Mouse (Mus musculus) midbrain, embryonic 13.5 days (tissue): Measurements from ENCODE around the gene Wrap53. TPM values are rescaled to one million over a fixed set of nuclear protein-coding genes. Genes with fewer than 3 reads are reported as not detected.
A peak's percentile ranks its signal among the peaks of the same experiment; 100 is the strongest.
"Not testable (repeated sequence)": the region's sequence is repeated elsewhere in the genome, so short reads cannot be mapped to it uniquely, and the experiment has no call there.

Source experiments
- ATAC-seq: fragments of 200-750 bp; cut with Nextera tagmentation; 2 replicates; pipeline ENCODE4 v1.8.0; 2017; ENCODE audit warnings: mild to moderate bottlenecking, moderate TSS enrichment, moderate library complexity
- H3K27ac ChIP-seq: fragments of 300-500 bp; sonication (generic); 2 replicates; pipeline ENCODE4 v1.5.1; 2015; ENCODE audit warnings: inconsistent platforms, mild to moderate bottlenecking, moderate library complexity
- H3K27me3 ChIP-seq: fragments of 300-500 bp; sonication (generic); 2 replicates; pipeline ENCODE4 v1.6.1; 2015; ENCODE audit warnings: mild to moderate bottlenecking, inconsistent platforms
- H3K36me3 ChIP-seq: fragments of 300-500 bp; sonication (generic); 2 replicates; pipeline ENCODE4 v1.6.1; 2015; ENCODE audit warnings: mild to moderate bottlenecking, inconsistent platforms
- H3K4me1 ChIP-seq: fragments of 300-500 bp; sonication (generic); replicated peaks from 2 replicates; pipeline ENCODE4 v1.6.1; 2015; ENCODE audit warnings: inconsistent platforms
- H3K4me2 ChIP-seq: fragments of 300-500 bp; sonication (generic); replicated peaks from 2 replicates; pipeline ENCODE4 v1.6.1; 2015; ENCODE audit warnings: moderate library complexity, mild to moderate bottlenecking, inconsistent platforms
- H3K4me3 ChIP-seq: fragments of 300-500 bp; sonication (generic); replicated peaks from 2 replicates; pipeline ENCODE4 v1.5.1; 2015; ENCODE audit warnings: mild to moderate bottlenecking, inconsistent platforms
- H3K9ac ChIP-seq: fragments of 300-500 bp; sonication (generic); replicated peaks from 2 replicates; pipeline ENCODE4 v1.6.1; 2015; ENCODE audit warnings: mild to moderate bottlenecking, inconsistent platforms
- H3K9me3 ChIP-seq: fragments of 300-500 bp; sonication (generic); 2 replicates; pipeline ENCODE4 v1.6.1; 2016; ENCODE audit warnings: mild to moderate bottlenecking, inconsistent platforms
- WGBS: fragments of 180-500 bp; shearing (Covaris S2); methylation state at CpG from one replicate; pipeline ENCODE4 v1.1.7; 2015; 5-methylcytosine and 5-hydroxymethylcytosine counted together
- polyA plus RNA-seq: library from polyadenylated mRNA; unstranded; fragments of >200 nt; fragmentation: Nextera tagmentation; extraction: Ambion mirVana; gene quantifications from 2 replicates; pipeline ENCODE4 v1.2.1, GENCODE M21; 2015

Gene Wrap53
- polyA plus RNA-seq: 24.5 and 26.9 TPM in 2 replicates

DNA sequence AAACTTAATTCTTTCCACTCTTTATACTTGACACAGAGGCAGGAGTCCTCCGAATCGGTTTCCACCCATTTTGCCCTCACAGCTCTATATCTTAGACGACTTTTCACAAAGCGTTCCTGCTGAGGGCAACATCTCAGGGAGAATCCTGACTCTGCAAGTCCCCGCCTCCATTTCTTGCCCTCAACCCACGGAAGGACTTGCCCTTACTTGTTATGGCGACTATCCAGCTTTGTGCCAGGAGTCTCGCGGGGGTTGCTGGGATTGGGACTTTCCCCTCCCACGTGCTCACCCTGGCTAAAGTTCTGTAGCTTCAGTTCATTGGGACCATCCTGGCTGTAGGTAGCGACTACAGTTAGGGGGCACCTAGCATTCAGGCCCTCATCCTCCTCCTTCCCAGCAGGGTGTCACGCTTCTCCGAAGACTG lies at the start of gene Wrap53, which contains the start of gene Trp53:
Wrap53 (minus strand) TSS at position 165 of the 424 bp plus-strand sequence.
Trp53 (plus strand) TSS at position 269 of the 424 bp plus-strand sequence.
- Histone ChIP-seq H3K9ac (peak within 1 kb of the TSS; percentile 89), H3K27ac (peak within 1 kb of the TSS; percentile 94), H3K27me3 (no peaks in the 10 kb centered on the region), H3K36me3 (peaks cover 3% of the 10 kb centered on the region; the same call in 1 of the 2 replicates), H3K9me3 (no peaks in the 10 kb centered on the region), H3K4me2 (peak within 1 kb of the TSS; percentile 92), H3K4me3 (peak within 1 kb of the TSS; percentile 89), H3K4me1 (peaks cover 50% of the 10 kb centered on the region)
- peak; percentile 72 for ATAC-seq
- WGBS: under 1% methylated on average over 13 of the region's 13 CpGs

DNA sequence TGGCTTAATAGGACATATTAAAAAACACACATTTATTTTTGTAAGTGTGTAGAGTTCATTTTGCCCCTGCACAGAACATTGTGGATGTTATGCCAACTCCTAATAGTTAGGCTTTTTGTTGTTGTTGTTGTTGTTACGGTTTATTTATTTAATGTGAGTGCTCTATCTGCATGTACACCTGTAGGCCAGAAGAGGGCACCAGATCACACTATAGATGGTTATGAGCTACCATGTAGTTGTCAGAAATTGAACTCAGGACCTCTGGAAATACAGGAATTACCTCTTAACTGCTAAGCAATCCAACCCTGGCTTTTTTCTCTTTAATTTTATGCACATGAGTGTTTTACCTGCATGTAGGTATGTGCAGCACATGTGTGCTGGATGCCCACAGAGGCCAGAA lies 49.7 kb upstream of the Wrap53 start:
- Histone ChIP-seq H3K4me2 (no peak overlapping the region), H3K27ac (no peak overlapping the region), H3K9me3 (no peaks in the 10 kb centered on the region), H3K9ac (no peak overlapping the region), H3K27me3 (no peaks in the 10 kb centered on the region), H3K4me3 (no peak overlapping the region), H3K36me3 (no peaks in the 10 kb centered on the region), H3K4me1 (peaks cover 17% of the 10 kb centered on the region)
- whole genome bisulfite sequencing: 63% methylated on average over 1 of the region's 1 CpGs
- no peak for ATAC-seq

DNA sequence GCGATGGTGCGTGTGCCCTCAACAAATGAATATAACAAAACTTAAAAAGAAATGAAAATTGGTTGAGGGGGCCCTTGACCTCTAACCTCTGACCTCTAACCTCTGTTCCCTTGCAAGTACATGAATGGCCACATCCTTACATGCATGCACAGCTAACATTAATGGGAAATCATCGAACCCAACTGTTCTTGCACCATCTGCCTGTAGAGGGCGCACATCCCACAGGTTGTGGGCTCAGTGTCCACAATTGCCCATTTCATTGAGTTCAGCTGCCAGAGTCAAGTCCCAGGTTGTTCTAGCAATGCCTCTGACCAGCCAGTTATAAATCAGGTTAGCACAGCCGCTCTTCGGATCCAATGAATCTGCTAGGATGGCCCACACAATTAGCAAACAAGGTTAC lies 48.2 kb upstream of the Wrap53 start:
- WGBS: 37% methylated on average over 6 of the region's 6 CpGs
- Histone ChIP-seq H3K9me3 (no peaks in the 10 kb centered on the region), H3K36me3 (no peaks in the 10 kb centered on the region), H3K4me3 (no peak overlapping the region), H3K27me3 (no peaks in the 10 kb centered on the region), H3K4me1 (peaks cover 6% of the 10 kb centered on the region; the same call in 1 of the 2 replicates), H3K9ac (no peak overlapping the region), H3K27ac (no peak overlapping the region), H3K4me2 (no peak overlapping the region)
- ATAC-seq: no peak

DNA sequence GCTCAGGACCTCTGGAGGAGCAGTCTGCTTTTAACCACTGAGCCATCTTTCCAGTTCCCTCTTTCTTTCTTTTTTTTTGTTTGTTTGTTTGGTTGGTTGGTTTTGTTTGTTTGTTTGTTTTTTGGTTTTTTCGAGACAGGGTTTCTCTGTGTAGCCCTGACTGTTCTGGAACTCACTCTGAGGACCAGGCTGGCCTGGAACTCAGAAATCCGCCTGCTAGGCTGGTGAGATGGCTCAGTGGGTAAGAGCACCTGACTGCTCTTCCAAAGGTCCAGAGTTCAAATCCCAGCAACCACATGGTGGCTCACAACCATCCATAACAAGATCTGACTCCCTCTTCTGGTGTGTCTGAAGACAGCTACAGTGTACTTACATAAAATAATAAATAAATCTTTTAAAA lies 44.3 kb upstream of the Wrap53 start:
- WGBS: 89% methylated on average over 2 of the region's 2 CpGs
- not testable (repeated sequence) for ATAC-seq

DNA sequence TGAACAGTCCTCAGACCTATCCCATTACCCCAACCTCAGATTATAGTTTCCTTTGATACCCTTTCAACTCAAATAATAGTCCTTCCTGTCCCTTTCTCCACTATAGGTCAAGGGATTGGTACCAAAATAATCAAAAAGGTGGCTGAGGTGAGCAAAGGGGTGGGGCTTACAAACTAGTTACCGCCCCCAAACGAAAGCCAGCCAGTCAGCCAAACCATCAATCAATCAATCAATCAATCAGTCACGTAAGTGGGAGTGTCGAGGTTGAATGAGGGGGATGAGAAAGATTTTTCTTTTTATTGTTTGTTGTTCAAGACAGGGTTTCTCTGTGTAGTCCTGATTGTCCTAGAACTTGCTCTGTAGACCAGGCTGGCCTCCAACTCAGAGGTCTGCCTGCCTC lies 43.0 kb upstream of the Wrap53 start:
- Histone ChIP-seq H3K4me1 (peaks cover 18% of the 10 kb centered on the region), H3K36me3 (no peaks in the 10 kb centered on the region), H3K27me3 (no peaks in the 10 kb centered on the region), H3K27ac (no peak overlapping the region), H3K4me2 (peak overlapping the region; percentile 72), H3K9ac (peak overlapping the region; percentile 73), H3K9me3 (no peaks in the 10 kb centered on the region), H3K4me3 (peak overlapping the region; percentile 51; the same call in 1 of the 2 replicates)
- WGBS: 77% methylated on average over 4 of the region's 4 CpGs
- no peak for ATAC-seq

More for the DNA sequence above, 44.3 kb upstream of the Wrap53 start:
- not testable (repeated sequence) for H3K36me3 ChIP-seq, H3K27me3 ChIP-seq, H3K9me3 ChIP-seq, H3K4me2 ChIP-seq, H3K9ac ChIP-seq, H3K4me3 ChIP-seq, H3K27ac ChIP-seq
- peaks cover 18% of the 10 kb centered on the region for H3K4me1 ChIP-seq

DNA sequence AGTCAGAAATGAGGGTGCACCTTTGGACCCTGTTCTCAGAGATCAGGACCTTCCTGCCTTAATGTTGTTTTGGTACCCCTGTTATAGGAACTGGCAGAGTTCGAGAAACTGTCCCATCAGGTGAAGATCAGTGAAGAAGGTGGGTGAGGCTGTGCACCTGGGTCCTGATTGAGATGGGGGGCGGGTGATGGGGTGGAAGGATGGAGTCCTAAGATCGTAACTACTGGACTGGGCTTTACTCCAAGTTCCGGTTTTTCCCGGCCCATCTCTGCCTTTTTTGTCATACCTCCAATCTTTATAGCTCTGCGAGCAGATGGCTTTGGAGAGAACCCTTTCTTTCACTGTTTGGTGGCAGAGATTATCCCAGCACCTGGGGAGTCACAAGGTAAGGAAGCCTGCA lies 42.4 kb upstream of the Wrap53 start:
- H3K27me3 ChIP-seq: no peaks in the 10 kb centered on the region
- H3K4me3 ChIP-seq: peak overlapping the region; percentile 51
- H3K36me3 ChIP-seq: no peaks in the 10 kb centered on the region
- peak overlapping the region; percentile 72 for H3K4me2 ChIP-seq
- ATAC-seq: peak; percentile 31
- H3K4me1 ChIP-seq: peaks cover 18% of the 10 kb centered on the region
- peak overlapping the region; percentile 81 for H3K27ac ChIP-seq
- WGBS: 44% methylated on average over 6 of the region's 6 CpGs
- H3K9ac ChIP-seq: peak overlapping the region; percentile 73
- H3K9me3 ChIP-seq: no peaks in the 10 kb centered on the region

DNA sequence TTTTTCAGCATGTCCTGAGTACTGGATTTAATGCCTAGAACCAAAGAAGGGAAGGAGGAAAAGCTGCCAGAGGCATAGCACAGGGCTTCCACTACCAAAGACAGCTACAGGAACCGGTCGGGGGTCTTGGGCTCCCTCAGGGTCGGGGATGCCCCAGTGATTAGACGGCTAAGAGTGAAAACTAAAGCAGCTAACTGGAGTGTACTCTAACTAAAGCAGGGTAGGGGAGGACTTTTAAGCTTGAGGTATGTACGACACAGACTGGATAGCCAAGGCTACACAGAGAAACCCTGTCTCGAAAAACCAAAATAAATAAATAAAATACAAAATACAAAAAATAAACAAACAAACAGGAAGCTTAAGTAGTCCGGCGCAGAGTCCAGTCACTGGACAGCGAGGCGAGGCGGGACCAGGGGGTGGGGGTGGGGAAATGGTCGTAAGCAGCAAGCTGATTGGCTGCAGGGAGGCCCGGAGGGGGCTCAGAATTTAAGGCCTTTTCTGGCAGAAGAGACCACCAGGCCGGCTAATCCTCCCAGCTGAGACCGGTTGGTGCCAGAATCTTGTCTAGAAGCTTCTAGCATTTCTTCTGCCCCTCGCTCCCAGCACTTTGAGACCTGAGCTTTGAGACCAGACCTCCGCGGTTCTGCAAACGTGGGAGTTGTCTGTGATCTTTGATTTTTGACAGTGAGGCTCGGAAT lies 41.7 kb upstream of the Wrap53 start, which contains the start of gene Sat2:
Sat2 (plus strand) TSS at position 454 of the 698 bp plus-strand sequence.
- Histone ChIP-seq H3K9me3 (no peaks in the 10 kb centered on the region), H3K36me3 (no peaks in the 10 kb centered on the region), H3K4me2 (peak within 1 kb of the TSS; percentile 72), H3K4me3 (peak within 1 kb of the TSS; percentile 51), H3K4me1 (peaks cover 18% of the 10 kb centered on the region), H3K9ac (peak within 1 kb of the TSS; percentile 73), H3K27ac (peak within 1 kb of the TSS; percentile 81), H3K27me3 (no peaks in the 10 kb centered on the region)
- peak; percentile 88 for ATAC-seq
- under 1% methylated on average over 20 of the region's 20 CpGs for WGBS

DNA sequence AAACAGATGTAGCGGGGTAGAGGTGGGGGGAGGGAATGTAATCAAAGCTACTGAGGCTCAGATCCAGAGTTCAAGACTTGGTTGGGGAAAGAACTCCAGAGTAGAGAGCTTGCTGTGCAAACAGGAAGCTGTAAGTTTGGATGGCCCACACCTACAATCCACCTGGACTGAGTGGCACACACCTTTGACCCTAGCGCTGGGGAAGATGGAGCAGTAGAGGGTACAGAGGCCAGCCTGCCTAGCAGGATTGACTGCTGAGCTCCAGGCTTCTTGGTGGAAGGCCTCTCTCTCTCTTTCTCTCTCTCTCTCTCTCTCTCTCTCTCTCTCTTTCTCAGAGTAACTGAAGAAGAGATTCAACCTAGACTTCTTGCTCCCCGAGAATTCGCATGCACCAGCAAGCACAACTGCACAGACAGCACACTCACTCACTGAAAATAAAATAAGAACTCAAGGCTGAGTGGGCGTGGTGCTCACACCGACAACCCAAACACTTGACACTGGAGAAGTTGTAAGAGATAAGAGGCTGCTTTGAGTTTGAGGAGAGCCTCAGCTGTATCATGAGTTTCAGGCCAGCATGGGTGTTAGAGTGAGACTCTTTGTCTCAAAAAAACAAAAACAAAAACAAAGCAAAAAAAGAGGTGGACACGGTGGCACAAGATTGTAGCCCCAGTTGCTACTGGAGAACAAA lies 40.5 kb upstream of the Wrap53 start:
- Histone ChIP-seq H3K36me3 (no peaks in the 10 kb centered on the region), H3K27ac (no peak overlapping the region), H3K4me3 (no peak overlapping the region), H3K9me3 (no peaks in the 10 kb centered on the region), H3K9ac (no peak overlapping the region), H3K4me2 (no peak overlapping the region), H3K4me1 (peaks cover 18% of the 10 kb centered on the region), H3K27me3 (no peaks in the 10 kb centered on the region)
- no peak for ATAC-seq
- 80% methylated on average over 7 of the region's 7 CpGs for WGBS

DNA sequence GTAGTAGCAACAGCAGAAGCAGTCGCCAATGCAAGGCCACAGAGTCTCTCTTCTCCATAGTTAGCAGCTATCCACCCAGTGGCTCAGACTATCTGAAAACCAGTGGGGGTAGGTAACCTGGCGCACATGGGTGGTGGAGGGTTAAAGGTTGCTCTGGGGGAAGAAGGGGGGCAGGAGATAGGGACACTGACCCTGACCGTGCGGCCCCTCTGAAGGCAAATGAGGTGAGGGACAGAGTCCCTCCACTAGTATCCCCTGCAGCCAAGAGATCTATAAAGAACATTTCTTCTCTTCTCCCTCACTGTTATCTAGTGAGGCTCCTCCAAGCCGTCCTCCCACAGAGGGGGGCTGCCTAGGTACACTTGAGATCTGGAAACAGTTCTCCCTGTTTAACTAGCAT lies 37.8 kb upstream of the Wrap53 start, which contains the start of gene Shbg:
Shbg (minus strand) TSS at position 101 of the 400 bp plus-strand sequence.
- Histone ChIP-seq H3K9me3 (no peaks in the 10 kb centered on the region), H3K4me2 (no peak within 1 kb of the TSS), H3K27me3 (no peaks in the 10 kb centered on the region), H3K27ac (no peak within 1 kb of the TSS), H3K4me1 (peaks cover 18% of the 10 kb centered on the region), H3K4me3 (no peak within 1 kb of the TSS), H3K9ac (peak within 1 kb of the TSS; percentile 3), H3K36me3 (no peaks in the 10 kb centered on the region)
- WGBS: 81% methylated on average over 5 of the region's 5 CpGs
- ATAC-seq: no peak

DNA sequence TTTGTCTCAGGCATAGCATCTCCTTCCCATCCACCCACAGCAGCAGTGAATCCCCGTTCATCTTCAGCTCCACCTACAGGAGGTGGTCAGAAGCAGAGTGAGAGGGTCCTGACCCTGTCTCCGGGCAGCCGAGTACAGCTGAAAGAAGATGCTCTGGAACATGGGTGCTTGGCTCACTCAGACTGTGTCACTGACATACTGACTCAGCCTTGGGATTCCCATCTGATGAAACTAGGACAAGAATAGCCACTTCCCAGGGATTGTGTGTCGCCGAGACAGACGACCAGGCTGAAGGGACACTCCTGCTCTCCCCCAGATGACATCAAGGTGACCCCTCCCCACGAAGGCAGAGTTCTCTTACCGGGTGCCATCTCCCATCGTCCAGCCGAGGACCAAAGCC lies 36.7 kb upstream of the Wrap53 start:
- H3K36me3 ChIP-seq: no peaks in the 10 kb centered on the region
- no peaks in the 10 kb centered on the region for H3K9me3 ChIP-seq
- no peak overlapping the region for H3K27ac ChIP-seq
- no peaks in the 10 kb centered on the region for H3K27me3 ChIP-seq
- ATAC-seq: no peak
- H3K9ac ChIP-seq: peak overlapping the region; percentile 3
- H3K4me2 ChIP-seq: no peak overlapping the region
- WGBS: 50% methylated on average over 10 of the region's 10 CpGs
- H3K4me1 ChIP-seq: peaks cover 10% of the 10 kb centered on the region
- no peak overlapping the region for H3K4me3 ChIP-seq

DNA sequence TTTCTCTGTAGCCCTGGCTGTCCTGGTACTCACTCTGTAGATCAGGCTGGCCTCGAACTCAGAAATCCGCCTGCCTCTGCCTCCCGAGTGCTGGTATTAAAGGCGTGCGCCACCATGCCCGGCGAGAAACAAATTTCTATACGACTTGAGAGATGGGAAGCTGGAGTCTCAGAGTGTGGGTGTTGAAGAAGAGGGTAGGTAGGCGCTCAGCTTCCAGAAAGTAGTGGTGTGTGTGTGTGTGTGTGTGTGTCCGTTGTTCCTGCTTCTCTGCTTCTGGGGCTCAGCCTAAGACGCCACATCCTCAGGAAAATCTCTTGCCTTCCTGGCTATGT lies 34.2 kb upstream of the Wrap53 start:
- H3K4me3 ChIP-seq, H3K27ac ChIP-seq, ATAC-seq, H3K27me3 ChIP-seq, H3K4me1 ChIP-seq, H3K9me3 ChIP-seq, H3K4me2 ChIP-seq, H3K36me3 ChIP-seq, H3K9ac ChIP-seq: not testable (repeated sequence)
- 56% methylated on average over 11 of the region's 11 CpGs for WGBS

DNA sequence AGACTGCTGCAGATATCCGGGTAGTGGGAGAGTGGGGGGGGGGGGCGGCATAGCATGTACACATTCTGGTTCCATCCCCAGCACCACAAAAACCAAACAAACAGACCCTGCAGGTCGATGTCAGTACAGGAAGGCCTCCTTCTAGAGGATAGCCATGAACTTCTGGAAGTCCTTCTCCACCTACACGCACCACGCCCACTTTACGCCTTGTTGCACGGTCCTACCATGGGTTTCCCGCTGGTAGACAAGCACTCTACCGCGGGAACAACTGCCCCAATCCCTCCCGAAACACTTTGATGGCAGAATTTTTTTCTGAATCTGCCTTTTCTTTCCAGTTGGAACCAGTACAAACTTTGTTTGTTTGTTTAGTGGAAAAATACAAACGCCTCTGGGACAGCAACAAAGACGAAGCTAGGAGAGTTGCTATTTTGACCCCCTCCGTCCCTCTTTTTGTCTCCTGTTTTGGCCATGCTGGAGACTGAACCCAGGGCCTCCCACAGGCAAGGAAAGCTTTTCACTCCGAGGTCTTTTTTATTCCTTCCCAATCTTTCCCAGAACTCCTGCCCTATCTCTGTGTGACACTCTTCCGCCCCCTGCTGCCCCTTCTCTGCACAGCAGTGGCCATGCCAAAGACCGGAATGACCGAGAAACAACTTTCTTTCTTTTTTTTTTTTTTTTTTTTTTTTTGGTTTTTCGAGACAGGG lies 33.6 kb upstream of the Wrap53 start:
- Histone ChIP-seq H3K4me1 (peaks cover 6% of the 10 kb centered on the region), H3K27me3 (no peaks in the 10 kb centered on the region), H3K4me2 (peak overlapping the region; percentile 13; the same call in 1 of the 2 replicates), H3K27ac (no peak overlapping the region), H3K9ac (peak overlapping the region; percentile 28; the same call in 1 of the 2 replicates), H3K9me3 (no peaks in the 10 kb centered on the region), H3K36me3 (no peaks in the 10 kb centered on the region), H3K4me3 (no peak overlapping the region)
- peak; percentile 55; the same call in 1 of the 2 replicates for ATAC-seq
- WGBS: 8% methylated on average over 19 of the region's 19 CpGs
